Mouse (Mus musculus) embryonic facial prominence, embryonic 11.5 days (tissue): ENCODE results near the gene Krtap4-7. TPM values are rescaled to one million over a fixed set of nuclear protein-coding genes. Genes with fewer than 3 reads are reported as not detected.
"Not testable (repeated sequence)": the region's sequence is repeated elsewhere in the genome, so short reads cannot be mapped to it uniquely, and the experiment has no call there.

Experiments
- ATAC-seq: fragments of 200-750 bp; cut with Nextera tagmentation; replicated peaks from 2 replicates; pipeline ENCODE4 v1.8.0; 2017; ENCODE audit warnings: low read depth; ENCODE audit not compliant: insufficient number of reproducible peaks, low FRiP score, low TSS enrichment
- DNase-seq: peaks from one replicate; pipeline ENCODE4 v3.0.0-alpha.2; 2015; ENCODE audit warnings: low spot score
- H3K27ac ChIP-seq: fragments of 300-500 bp; sonication (generic); replicated peaks from 2 replicates; pipeline ENCODE4 v1.5.1; 2014; ENCODE audit warnings: mild to moderate bottlenecking, low read depth, low read length, control low read depth
- H3K27me3 ChIP-seq: fragments of 300-500 bp; sonication (generic); 2 replicates; pipeline ENCODE4 v1.6.1; 2014; ENCODE audit warnings: mild to moderate bottlenecking, low read length, moderate library complexity, mixed read lengths; ENCODE audit not compliant: control insufficient read depth, insufficient read depth
- H3K36me3 ChIP-seq: fragments of 300-500 bp; sonication (generic); replicated peaks from 2 replicates; pipeline ENCODE4 v1.6.1; 2014; ENCODE audit warnings: low read depth, mild to moderate bottlenecking, low read length, moderate library complexity, mixed read lengths; ENCODE audit not compliant: control insufficient read depth, insufficient read depth
- H3K4me1 ChIP-seq: fragments of 300-500 bp; sonication (generic); 2 replicates; pipeline ENCODE4 v1.6.1; 2014; ENCODE audit warnings: low read length, mixed read lengths; ENCODE audit not compliant: control insufficient read depth, insufficient read depth
- H3K4me2 ChIP-seq: fragments of 300-500 bp; sonication (generic); 2 replicates; pipeline ENCODE4 v1.6.1; 2014; ENCODE audit warnings: low read depth, mild to moderate bottlenecking, control low read depth, low read length, moderate library complexity
- H3K4me3 ChIP-seq: fragments of 300-500 bp; sonication (generic); 2 replicates; pipeline ENCODE4 v1.5.1; 2014; ENCODE audit warnings: low read depth, low read length, control low read depth
- H3K9ac ChIP-seq: fragments of 300-500 bp; sonication (generic); replicated peaks from 2 replicates; pipeline ENCODE4 v1.6.1; 2014; ENCODE audit warnings: mild to moderate bottlenecking, control low read depth, low read length
- H3K9me3 ChIP-seq: fragments of 300-500 bp; sonication (generic); replicated peaks from 2 replicates; pipeline ENCODE4 v1.6.1; 2016; ENCODE audit warnings: mild to moderate bottlenecking, low read length, inconsistent platforms, mixed read lengths; ENCODE audit not compliant: control insufficient read depth
- WGBS: fragments of 180-500 bp; shearing (Covaris S2); extraction: QIAGEN DNeasy Blood & Tissue Kit; methylation state at CpG from one replicate; pipeline ENCODE4 v1.1.7; 2014; 5-methylcytosine and 5-hydroxymethylcytosine counted together
- polyA plus RNA-seq: library from polyadenylated mRNA; unstranded; fragments of >200 nt; fragmentation: Nextera tagmentation; extraction: Ambion mirVana; gene quantifications from 2 replicates; pipeline ENCODE4 v1.2.1, GENCODE M21; 2014

The Krtap4-7 gene
- not detected in 2 replicates for polyA plus RNA-seq

DNA sequence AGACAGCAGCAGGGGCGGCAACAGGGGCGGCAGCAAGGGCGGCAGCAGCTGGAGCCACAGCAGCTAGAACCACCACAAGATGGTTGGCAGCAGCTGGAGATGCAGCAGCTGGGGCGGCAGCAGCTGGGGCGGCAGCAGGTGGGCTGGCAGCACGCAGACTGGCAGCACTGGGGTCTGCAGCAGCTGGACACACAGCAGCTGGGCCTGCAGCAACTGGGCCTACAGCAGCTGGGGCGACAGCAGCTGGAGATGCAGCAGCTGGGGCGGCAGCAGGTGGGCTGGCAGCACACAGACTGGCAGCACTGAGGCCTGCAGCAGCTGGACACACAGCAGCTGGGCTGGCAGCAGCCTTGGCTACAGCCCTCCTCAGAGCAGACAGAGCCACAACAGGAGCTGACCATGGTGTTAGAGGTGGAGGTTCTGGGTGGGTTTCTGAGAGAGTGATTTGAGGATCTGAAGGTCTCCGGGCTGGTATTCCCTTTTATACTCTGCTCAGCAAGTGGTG is at the start of gene Krtap4-7:
TSS of gene Krtap4-7 (minus strand) at position 455 of the 505 bp plus-strand sequence.
- not testable (repeated sequence) for H3K9ac ChIP-seq, H3K27me3 ChIP-seq, H3K9me3 ChIP-seq, DNase-seq, ATAC-seq, H3K36me3 ChIP-seq, H3K4me3 ChIP-seq, H3K27ac ChIP-seq, H3K4me1 ChIP-seq, H3K4me2 ChIP-seq
- 88% methylated on average over 9 of the region's 9 CpGs for WGBS

DNA sequence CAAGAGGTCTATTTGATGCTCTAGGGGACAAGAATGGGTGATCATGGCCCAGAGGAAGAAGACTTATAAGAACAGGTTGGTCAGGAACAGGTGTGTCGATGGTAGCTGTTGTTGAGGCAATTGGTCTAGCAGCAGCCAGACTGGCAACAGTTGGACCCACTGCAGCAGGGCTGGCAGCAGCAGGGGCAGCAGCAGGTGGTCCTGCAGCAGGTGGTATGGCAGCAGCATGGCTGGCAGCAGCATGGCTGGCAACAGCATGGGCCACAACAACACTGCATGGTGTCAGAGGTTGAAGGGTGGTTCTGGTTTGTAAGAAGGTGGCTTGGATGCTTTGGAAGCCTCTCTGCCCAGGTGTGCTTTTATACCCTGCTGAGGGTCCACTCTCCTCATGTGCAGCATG is 46.6 kb upstream of the Krtap4-7 start, which contains the start of gene Gm14190:
TSS of gene Gm14190 (minus strand) at position 278 of the 400 bp plus-strand sequence.
- Histone ChIP-seq H3K9ac (no peak within 1 kb of the TSS), H3K36me3 (no peaks in the 10 kb centered on the region), H3K4me3 (no peak within 1 kb of the TSS), H3K27ac (no peak within 1 kb of the TSS), H3K4me2 (no peak within 1 kb of the TSS), H3K9me3 (no peaks in the 10 kb centered on the region), H3K4me1 (no peaks in the 10 kb centered on the region), H3K27me3 (no peaks in the 10 kb centered on the region)
- DNase-seq (no peak), ATAC-seq (no peak)
- WGBS, result 85% methylated on average over 1 of the region's 1 CpGs

DNA sequence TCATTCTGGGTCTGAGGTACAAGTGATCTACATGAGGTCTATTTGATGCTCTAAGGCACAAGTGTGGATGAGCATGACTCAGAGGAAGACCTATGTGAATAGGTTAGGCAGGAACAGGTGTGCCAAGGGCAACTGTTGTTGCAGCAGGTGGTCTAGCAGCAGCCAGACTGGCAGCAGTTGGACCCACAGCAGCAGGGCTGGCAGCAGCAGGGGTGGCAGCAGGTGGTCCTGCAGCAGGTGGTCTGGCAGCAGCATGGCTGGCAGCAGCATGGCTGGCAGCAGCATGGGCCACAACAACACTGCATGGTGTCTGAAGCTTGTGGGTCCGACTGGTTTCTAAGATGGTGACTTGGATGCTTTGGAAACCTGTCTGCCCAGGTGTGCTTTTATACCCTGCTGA is 41.3 kb upstream of the Krtap4-7 start:
- H3K9ac ChIP-seq, H3K4me2 ChIP-seq, H3K4me1 ChIP-seq, H3K9me3 ChIP-seq, H3K27ac ChIP-seq, H3K4me3 ChIP-seq, H3K36me3 ChIP-seq, DNase-seq, ATAC-seq, H3K27me3 ChIP-seq: not testable (repeated sequence)
- WGBS, result 70% methylated on average over 1 of the region's 1 CpGs

DNA sequence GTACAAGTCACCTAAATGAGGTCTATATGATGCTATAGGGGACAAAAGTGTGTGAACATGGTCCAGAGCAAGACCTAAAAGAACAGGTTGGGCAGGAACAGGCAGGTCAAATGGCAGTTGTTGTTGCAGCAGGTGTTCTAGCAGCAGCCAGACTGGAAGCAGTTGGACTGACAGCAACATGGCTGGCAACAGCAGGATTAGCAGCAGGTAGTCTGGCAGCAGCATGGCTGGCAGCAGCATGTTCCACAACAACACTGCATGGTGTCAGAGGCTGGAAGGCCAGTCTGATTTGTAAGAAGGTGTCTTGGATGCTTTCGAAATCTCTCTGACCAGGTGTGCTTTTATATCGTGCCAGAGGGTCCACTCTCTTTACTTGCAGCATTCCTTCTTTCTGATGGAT is 39.6 kb upstream of the Krtap4-7 start:
- WGBS, result 86% methylated on average over 2 of the region's 2 CpGs
- no peak for ATAC-seq
- H3K9ac ChIP-seq, result no peak overlapping the region
- H3K27me3 ChIP-seq, result no peaks in the 10 kb centered on the region
- H3K9me3 ChIP-seq, result no peaks in the 10 kb centered on the region
- no peak overlapping the region for H3K4me3 ChIP-seq
- H3K4me1 ChIP-seq, result no peaks in the 10 kb centered on the region
- DNase-seq, result no peak
- H3K36me3 ChIP-seq, result no peaks in the 10 kb centered on the region
- no peak overlapping the region for H3K27ac ChIP-seq
- H3K4me2 ChIP-seq, result no peak overlapping the region

DNA sequence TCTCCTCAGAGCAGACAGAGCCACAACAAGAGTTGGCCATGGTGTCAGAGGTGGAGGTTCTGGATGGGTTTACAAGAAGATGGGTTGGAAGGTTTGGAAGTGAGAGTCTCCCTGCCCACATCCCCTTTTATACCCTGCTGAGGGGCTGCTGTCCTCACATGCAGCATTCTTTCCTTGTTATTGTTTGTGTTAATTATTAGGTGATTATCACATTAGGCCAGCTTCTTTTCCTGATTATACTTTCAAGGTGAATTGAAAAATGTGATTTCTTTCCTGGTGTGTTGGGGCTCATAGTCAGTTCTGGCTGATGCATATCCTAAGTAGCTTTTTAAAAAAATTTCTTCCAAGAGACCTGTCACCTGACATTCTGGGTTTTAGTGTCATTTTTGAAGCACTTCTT is 22.0 kb upstream of the Krtap4-7 start, which contains the start of gene Krtap4-6:
TSS of gene Krtap4-6 (minus strand) at position 101 of the 400 bp plus-strand sequence.
- DNase-seq, result no peak
- Histone ChIP-seq H3K27ac (no peak within 1 kb of the TSS), H3K9me3 (no peaks in the 10 kb centered on the region), H3K36me3 (no peaks in the 10 kb centered on the region), H3K27me3 (no peaks in the 10 kb centered on the region), H3K4me3 (no peak within 1 kb of the TSS), H3K4me2 (no peak within 1 kb of the TSS), H3K9ac (no peak within 1 kb of the TSS), H3K4me1 (no peaks in the 10 kb centered on the region)
- ATAC-seq, result no peak

DNA sequence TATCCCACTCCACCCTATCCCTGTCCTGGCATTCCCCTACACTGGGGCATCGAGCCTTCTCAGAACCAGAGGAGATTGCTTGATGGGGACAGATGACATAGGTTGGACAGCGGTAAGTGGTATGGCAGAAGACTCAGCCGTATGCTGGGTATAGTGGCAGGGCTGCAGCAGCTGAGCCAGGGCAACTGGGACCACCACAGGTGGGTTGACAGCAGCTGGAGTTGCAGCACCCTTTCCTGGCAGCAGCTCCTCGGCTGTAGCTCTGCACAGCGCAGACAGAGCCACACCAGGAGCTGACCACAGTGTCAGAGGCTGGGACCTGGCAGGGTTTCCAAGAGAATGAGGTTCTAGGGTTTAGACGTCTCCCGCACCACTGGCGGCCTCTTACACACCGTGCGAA is 18.9 kb upstream of the Krtap4-7 start:
- Histone ChIP-seq H3K4me3 (no peak overlapping the region), H3K27me3 (no peaks in the 10 kb centered on the region), H3K27ac (no peak overlapping the region), H3K36me3 (no peaks in the 10 kb centered on the region), H3K4me1 (no peaks in the 10 kb centered on the region), H3K9me3 (no peaks in the 10 kb centered on the region), H3K9ac (no peak overlapping the region), H3K4me2 (no peak overlapping the region)
- no peak for DNase-seq
- ATAC-seq, result no peak
- WGBS, result 91% methylated on average over 10 of the region's 10 CpGs

DNA sequence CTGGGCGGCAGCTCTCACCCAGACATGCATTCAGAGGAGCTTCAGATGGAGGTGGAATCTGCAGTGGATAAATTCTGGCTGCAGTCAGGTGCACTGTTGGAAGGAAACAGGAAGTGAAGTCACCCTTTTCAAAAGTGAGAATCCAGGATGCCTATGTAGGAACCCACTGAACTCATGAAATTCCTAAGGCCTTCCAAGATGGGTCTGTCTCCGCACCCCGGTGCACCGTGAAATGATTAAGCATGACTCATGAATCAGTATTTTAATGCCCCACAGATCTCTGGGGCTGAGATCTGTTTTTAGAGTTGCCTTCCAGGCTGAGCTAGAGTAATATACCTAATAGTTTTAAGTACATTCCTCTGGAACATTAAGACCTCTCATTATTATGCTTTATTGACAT is 15.4 kb upstream of the Krtap4-7 start:
- H3K4me2 ChIP-seq, result no peak overlapping the region
- no peak overlapping the region for H3K27ac ChIP-seq
- no peaks in the 10 kb centered on the region for H3K27me3 ChIP-seq
- no peak for ATAC-seq
- WGBS, result 86% methylated on average over 4 of the region's 4 CpGs
- DNase-seq, result no peak
- no peaks in the 10 kb centered on the region for H3K36me3 ChIP-seq
- no peak overlapping the region for H3K4me3 ChIP-seq
- no peak overlapping the region for H3K9ac ChIP-seq
- H3K4me1 ChIP-seq, result no peaks in the 10 kb centered on the region
- H3K9me3 ChIP-seq, result no peaks in the 10 kb centered on the region

DNA sequence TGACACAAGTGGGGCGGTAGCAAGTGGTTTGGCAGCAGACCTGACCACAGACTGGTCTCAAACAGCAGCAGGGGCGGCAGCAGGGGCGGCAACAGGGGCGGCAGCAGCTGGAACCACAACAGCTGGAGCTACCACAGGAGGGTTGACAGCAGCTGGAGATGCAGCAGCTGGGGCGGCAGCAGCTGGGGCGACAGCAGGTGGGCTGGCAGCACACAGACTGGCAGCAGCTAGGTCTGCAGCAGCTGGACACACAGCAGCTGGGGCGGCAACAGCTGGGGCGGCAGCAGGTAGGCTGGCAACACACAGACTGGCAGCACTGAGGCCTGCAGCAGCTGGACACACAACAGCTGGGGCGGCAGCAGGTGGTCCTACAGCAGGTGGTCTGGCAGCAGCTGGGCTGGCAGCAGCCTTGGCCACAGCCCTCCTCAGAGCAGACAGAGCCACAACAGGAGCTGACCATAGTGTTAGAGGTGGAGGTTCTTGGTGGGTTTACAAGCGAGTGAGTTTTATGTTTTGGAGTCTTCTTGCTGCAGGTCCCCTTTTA is 14.7 kb upstream of the Krtap4-7 start, which contains the start of gene Gm11563:
TSS of gene Gm11563 (minus strand) at position 494 of the 544 bp plus-strand sequence.
- not testable (repeated sequence) for H3K9me3 ChIP-seq, DNase-seq, H3K36me3 ChIP-seq, H3K4me3 ChIP-seq, H3K27ac ChIP-seq, H3K4me1 ChIP-seq, H3K4me2 ChIP-seq, H3K27me3 ChIP-seq, H3K9ac ChIP-seq, ATAC-seq
- WGBS, result 61% methylated on average over 10 of the region's 10 CpGs
